Mouse (Mus musculus) liver, adult (tissue): ENCODE results near the gene Cald1.

Experiments used
- GATA4 ChIP-seq: IDR thresholded peaks from 2 replicates; pipeline ENCODE4 v1.6.1; 2014; ENCODE audit warnings: mild to moderate bottlenecking, low read length; ENCODE audit not compliant: insufficient replicate concordance

The Cald1 gene

DNA sequence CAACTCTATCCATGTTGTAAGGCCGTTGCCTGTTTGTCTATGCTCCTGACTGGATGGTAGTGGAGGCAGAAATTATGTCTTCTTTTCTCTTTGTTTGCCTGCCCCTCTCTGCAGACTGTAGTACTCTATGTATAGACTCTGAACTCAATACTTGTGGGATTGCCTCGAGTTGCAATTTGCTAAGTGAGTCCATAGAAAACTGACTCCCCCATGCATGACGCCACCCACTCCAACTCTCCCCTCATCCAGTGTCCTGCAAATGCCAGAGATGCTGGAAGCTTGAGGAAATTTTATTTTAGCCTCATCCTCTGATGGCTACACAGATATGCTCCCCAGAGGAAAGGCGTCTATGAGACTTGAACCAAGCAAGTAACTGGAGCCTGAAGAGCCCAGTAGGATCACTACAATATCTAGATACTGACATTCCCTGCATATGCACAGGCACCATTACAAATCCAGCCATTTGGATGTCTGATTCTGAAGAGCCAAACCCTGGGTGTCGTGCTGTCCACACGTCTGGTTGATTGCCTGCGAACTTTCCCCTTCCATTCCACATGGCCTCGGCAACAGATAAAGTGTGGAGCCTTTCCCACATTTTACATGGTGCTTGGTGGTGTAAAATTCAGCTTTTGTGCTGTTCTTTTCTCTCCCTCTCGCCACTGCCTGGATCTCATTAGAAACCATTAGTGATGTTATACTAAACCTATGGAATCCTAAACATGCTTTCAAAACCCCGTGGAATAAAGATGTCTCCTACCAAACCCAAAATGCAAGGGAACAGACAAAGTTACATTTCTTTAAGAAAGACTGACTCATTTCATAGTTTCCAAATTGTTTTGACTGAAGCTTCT lies 39.5 kb downstream of the Cald1 start:
- no peak for TF ChIP-seq GATA4

DNA sequence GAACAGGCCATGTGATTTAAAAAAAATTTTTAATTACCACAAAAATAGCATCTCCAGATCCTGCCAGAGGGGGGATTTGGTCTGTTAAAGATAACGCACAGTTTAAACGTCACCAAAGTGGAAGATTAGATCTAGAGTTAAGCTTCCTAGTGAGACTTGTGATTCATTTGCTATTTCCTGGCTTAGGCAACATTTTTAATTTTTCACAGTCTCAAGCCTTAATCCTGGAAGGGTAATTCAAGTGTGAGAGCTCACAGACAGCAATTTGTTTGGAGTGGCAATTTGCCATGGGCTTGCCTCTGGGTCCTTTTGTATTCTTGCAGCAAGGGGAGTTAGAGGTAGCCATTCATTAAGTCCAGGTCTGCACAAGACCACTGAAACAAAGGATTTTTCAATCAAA lies 40.4 kb downstream of the Cald1 start:
- TF ChIP-seq GATA4 = no peak

DNA sequence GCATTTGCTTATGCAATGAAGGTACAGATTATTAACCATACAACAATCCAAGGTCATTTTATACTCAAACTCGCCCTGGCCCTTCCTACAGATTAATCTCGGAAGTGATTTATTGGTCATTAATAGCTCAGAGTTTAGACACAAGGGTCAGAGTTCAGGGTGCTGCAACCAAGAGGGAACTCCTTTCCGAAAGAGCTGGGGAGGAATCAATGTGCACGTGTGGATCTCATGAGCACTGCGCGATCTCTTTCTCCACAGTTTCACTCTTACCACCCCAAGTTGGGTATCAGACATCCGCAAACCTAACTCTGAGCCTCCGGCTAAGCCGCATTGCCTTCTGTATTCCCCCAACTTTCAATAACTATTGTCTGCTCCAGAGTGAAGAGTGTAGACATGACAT lies 41.9 kb downstream of the Cald1 start:
- TF ChIP-seq GATA4 = no peak

DNA sequence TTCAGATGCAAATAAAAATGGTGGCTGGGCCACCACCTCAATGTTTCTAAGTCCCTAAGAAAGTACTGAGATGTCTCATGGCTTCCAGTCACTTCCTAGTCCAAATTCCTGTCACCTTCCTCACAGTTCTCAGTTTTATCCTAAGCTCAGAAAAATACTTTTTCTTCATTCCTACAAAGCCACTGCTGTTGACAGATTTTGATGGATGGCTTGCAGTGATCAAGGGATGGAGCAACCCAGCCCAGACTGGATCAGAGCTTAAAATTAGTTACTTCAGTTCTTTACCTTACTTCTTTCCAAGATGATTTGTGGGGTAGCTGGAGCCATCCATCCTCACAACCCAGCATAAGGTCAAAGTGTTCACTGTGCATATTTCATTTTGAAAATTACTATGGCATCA lies 42.8 kb downstream of the Cald1 start:
- no peak for TF ChIP-seq GATA4

DNA sequence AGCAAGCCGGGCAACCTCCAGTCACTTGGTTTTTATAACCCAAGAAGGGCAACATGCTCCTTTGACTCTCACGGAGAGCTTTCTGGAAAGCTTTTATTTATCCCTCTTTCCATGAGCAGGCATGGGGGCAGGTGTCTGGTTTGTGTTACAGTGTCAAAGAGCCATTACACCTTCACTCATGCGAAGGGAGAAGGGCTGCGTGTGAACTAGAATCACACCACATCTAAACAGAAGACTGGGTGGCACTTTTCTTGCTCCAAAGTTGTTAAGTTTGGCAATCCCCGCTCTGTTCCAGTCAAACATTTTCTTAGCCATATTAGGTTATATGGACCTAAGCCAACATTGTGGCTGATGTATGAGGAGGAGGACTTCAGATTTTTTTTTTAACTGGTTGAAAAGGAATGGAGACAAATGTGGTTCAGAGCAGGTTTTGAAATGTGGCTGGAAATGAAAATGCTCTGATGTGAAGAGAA lies 43.8 kb downstream of the Cald1 start:
- TF ChIP-seq GATA4 = no peak

DNA sequence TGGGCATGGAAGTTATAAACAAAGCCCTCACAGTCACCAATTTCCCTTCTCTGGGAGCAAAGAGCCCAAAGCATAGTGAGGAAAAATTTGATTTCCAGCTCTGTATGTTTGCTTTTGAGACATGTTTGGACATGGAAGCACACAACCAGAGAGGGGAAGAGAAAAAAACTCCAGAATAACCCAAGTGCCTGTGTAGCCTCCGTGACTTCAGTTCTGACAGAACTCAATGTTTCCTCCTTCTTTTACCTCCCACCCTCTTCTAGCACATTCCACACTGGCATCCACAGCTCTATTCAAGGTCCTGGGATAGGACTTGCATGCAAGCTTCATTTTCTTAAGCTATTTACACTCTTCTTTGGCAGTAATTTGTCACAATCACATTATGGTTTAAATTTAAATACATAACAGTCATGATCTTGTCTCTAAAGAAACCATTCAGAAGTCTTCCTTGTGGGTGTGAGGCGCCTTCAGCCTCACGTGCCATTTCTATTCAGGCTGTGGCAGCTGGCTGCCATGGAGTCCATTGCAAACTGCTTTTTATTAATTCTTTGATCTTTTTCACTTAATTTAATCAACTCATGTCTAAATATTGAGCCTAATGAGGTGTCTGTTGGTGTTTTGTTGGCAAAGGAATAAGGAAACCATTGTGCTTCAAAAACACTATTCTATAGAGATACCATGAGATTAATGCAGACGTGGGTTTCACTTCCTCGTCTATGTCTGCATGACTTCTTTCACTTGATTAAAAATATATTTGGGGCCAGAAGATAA lies 49.9 kb downstream of the Cald1 start:
- TF ChIP-seq GATA4 = no peak

DNA sequence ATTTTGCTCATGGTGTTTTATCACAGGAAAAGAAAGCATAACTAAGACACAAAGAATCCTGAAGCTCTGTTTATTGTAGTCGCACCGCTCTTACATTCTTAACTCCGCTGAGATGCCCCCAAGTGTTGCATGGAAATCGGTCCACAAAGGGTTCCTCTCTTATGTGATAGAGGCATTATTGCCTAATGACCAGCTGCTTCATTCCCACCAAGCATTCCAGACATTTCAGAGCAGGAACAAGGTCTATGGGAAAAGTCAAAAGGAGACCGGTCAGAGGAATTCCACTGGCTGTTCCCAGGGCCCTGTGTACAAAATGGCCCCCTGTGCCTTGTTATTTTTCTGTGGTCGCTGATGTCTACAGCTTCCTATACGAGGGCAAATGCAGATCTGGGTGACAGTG lies 53.0 kb downstream of the Cald1 start:
- no peak for TF ChIP-seq GATA4

DNA sequence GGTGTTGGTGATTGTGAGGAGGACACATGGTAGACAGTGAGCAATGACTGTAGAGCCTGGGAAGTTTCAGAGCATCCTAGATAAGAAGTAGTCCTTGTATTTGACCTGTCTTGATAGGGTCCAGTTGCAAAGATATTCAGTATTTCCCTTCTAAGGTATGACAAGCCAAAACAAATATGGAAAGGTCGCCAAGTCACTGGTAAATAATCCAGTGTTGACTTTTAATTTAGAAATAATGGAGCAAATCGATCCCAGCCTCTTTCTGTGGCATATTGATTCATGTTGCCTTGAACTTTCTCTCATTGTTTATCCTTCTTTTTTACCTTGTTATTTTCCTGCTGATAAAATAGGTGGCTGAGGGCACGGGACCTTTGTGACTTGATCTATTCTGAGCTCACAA lies 57.4 kb downstream of the Cald1 start:
- peak; percentile 83 for TF ChIP-seq GATA4

DNA sequence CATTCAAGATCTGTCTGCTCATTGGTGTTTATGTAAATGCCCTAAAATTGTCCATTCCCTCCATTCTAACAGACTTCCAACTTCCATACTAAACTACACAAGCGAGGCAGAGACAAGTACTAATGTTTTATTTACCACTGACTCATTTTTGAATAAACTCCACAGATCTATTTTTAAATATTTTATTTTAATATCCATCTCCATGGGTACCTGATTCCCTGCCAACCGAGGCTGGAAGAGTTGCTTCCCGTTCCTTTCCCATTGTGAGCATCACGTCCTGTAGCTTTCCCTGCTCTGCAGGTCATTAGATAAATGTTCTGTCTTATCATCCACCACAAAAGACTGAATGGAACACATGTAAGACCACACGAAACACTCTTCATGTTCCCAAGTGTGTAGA lies 60.5 kb downstream of the Cald1 start:
- TF ChIP-seq GATA4 = no peak

DNA sequence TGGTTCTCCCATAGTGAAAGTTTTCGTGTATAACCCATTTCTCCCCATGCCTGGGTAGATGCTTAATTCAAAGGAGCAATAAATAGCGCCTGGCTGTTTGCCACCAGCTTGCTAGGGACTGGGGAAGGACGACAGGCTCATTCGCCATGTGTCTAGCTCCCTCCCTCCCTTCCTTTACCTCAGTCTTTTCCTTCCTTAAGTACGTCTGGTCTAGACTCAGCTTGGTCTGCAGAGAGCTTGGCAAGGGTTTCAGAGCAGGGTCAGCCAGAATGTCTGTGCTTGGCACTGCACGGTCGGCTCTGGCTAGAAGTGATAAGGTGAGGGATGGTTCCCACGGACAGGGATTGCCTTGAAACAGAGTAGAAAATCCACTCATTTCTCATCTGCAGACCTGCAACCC lies 62.4 kb downstream of the Cald1 start:
- peak; percentile 63; the same call in 1 of the 2 replicates for TF ChIP-seq GATA4

DNA sequence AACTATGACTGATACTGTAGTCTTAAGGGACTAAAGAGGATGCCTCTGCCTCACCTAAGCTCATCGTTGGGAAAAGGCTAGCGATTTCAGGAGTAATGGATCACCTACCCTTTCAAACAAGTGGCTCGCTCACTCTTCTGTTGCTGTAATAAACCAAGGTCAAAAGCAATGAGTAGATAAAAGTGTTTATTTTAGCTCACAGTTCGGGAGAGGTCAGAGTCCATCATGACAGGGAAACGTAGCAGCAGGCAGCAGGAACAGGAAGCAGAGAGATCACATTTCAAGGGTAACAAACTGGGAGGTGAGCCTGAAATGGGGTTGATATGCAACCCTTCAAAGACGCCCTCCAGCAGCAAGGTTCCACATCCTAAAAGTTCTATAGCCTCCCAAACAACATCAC lies 64.3 kb downstream of the Cald1 start:
- peak; percentile 79; the same call in 1 of the 2 replicates for TF ChIP-seq GATA4

DNA sequence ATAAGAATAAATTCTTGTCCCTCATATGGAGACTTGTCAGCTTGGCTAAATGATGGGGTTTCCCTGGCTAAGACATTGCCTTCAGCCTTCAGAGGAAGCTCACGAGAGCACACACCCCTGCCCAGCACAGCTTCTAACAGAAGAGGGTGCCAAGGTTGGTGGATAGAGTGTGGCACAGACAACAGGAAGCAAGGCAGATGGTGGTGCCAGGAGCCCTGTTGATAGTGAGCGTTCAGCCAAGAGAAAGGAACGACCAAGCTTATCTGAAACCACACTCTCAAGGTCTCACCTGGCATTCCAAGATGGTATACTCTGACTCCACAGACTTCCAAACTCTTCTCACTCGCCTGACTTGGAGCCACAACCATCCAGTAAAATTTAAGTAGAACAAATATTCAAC lies 66.0 kb downstream of the Cald1 start:
- no peak for TF ChIP-seq GATA4

DNA sequence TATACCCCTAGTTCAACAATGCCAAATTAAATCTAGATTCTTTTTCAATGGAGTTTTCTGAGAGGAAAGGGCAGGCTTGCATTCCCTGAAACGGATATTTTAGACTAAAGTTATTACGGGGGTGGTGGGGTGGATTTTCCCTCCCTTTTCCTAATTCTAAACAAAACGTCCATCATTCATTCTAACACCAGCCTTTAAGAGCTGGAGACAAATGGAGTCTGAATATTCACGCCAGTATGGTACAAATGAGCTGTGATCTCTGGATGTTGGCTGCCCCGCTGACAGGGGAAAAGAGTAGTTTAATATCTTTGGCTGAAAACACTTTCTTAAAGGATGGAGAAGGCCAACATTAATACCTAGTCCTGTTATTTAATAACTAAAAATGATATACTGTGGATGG lies 66.4 kb downstream of the Cald1 start:
- TF ChIP-seq GATA4 = no peak

DNA sequence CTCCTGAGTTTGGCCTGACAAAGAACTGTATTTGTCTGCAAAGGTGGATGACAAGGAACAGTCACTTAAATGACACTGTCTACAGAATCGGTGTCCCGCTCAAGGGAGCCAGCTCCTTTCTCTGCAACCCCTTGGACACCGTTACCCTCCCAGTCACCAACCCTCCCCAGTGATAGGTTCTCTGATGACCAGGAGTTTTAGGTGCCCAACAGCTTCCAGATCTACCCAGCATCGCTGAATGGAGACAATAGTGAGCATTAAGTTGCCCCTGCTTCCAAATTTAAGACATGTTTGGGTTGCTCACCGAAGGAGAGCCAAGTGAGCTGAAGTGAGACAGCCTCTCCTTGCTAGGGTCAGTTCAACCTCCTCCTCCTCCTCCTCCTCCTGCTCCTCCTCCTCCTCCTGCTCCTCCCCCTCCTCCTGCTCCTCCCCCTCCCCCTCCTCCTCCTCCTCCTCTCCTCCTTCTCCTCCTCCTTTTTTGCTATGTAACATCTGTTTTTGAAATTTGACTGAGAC lies 70.5 kb downstream of the Cald1 start:
- no peak for TF ChIP-seq GATA4

DNA sequence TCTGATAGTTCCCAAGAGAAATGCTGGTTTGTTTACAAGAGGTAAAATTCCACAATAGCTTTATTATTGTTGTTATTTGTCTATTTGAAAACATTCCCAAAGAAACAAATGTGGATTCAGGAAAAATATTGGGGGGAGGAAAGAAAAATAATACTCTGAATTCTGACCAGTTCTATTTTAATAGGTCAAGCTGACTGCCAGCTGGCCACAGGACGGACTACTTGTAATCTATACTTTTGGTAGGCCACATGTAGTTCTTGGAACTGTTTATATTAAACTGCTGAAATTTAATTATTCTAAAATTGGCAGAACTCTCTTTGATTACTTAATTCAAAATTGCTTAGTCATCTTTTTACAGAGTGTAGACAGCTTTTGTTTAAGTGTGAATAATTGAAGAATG lies 73.1 kb downstream of the Cald1 start:
- TF ChIP-seq GATA4 = no peak

DNA sequence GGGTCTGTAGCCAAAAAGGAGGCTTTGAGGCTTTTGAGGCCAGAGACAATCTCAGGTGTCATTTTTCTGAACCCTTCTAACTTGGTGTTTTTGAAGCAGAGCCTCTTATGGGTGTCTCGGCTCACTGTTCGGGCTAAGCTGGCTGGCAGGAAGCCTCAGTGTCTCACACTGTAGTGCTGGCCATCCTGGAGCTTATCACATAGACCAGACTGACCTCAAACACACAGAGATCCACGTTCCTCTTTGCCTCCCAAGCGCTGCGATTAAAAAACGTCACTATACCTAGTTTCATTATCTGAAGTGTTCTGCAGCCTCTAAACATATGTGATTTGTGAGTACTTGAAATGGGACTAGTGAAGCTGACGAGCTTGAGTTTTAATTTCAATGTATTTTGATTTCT lies 76.1 kb downstream of the Cald1 start:
- TF ChIP-seq GATA4 = no peak
